Mouse (Mus musculus): ENCODE data around the gene Stx11. TPM values are rescaled to one million over a fixed set of nuclear protein-coding genes. Genes with fewer than 3 reads are reported as not detected.
A peak's percentile ranks its signal among the peaks of the same experiment; 100 is the strongest.

The Stx11 gene
- polyA plus RNA-seq, 1 experiment from 2014 or later, result 2.4 TPM

GRCm38 (mm10) chr10:12947606-12948005 is 16.5 kb downstream of the Stx11 start:
- ATAC-seq (replicated peaks; ENCODE audit: low FRiP score, low read depth) (no peak), DNase-seq (ENCODE audit: low spot score) (no peak)
- H3K27me3 ChIP-seq (ENCODE audit: insufficient read depth, low read length), result no peaks in the 10 kb centered on the region
- no peak overlapping the region for H3K4me2 ChIP-seq (ENCODE audit: low read length)
- 91% methylated on average over 3 of the region's 3 CpGs for WGBS
- TF ChIP-seq CTCF (IDR thresholded peaks at IDR 0.05; ENCODE audit: low read depth), result no peak
- H3K4me3 ChIP-seq (replicated peaks; ENCODE audit: low read depth, low read length), result no peak overlapping the region
- H3K36me3 ChIP-seq (ENCODE audit: insufficient read depth, low read length), result no peaks in the 10 kb centered on the region
- H3K9me3 ChIP-seq (replicated peaks; ENCODE audit: low read length), result no peaks in the 10 kb centered on the region
- H3K9ac ChIP-seq (ENCODE audit: low read depth, low read length), result no peak overlapping the region
- H3K4me1 ChIP-seq (replicated peaks; ENCODE audit: insufficient read depth, low read length), result no peaks in the 10 kb centered on the region
- H3K27ac ChIP-seq, result no peak overlapping the region

DNA sequence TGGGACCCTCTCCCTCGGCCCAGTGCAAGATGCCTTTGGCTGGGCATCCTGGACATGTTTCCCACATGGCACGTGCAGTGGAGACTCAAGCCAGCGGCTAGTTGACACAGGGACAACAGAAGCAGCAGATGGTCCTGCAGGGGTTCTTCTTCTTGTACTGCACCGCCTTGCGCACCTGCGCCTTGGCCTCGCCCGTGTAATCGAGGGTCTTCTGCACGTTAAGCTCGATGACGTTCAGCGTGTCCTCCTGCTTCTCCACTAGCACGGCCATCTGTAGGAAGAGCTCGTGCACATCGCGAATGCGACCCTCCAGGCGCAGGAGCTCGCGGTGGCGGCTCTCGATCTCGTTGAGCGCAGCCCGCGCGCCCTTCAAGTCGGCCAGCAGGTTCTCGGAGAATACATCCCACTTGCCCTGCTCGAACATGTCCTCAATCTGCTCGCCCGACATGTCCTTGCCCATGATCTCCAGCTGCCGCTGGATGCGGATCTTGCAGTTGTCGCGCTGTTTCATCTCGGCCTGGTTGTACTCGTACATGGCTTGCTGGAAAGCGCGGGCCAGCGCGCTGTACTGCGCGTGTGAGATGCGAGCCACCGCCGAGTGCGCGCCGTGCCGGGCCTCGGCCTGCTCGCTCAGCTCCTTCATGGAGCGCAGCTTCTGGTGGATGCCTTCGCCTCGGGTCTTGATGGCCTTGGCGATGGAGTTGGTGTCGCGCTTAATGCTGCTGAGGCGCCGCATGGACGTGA is 22.9 kb downstream of the Stx11 start:
- no peaks in the 10 kb centered on the region for H3K9me3 ChIP-seq (replicated peaks; ENCODE audit: low read length)
- no peak overlapping the region for H3K27ac ChIP-seq
- no peak for TF ChIP-seq CTCF (IDR thresholded peaks at IDR 0.05; ENCODE audit: low read depth)
- 12% methylated on average over 63 of the region's 63 CpGs for WGBS
- peak overlapping the region; percentile 70 for H3K4me2 ChIP-seq (ENCODE audit: low read length)
- H3K36me3 ChIP-seq (ENCODE audit: insufficient read depth, low read length), result no peaks in the 10 kb centered on the region
- peaks cover 8% of the 10 kb centered on the region for H3K27me3 ChIP-seq (ENCODE audit: insufficient read depth, low read length)
- peak overlapping the region; percentile 37 for H3K9ac ChIP-seq (ENCODE audit: low read depth, low read length)
- ATAC-seq (replicated peaks; ENCODE audit: low FRiP score, low read depth) (peak; percentile 54; the same call in 1 of the 2 replicates), DNase-seq (ENCODE audit: low spot score) (peak; percentile 36)
- H3K4me1 ChIP-seq (replicated peaks; ENCODE audit: insufficient read depth, low read length), result peaks cover 8% of the 10 kb centered on the region; the same call in 1 of the 2 replicates
- H3K4me3 ChIP-seq (replicated peaks; ENCODE audit: low read depth, low read length), result peak overlapping the region; percentile 38

GRCm38 (mm10) chr10:12938763-12939162 is 25.3 kb downstream of the Stx11 start:
- ATAC-seq (replicated peaks; ENCODE audit: low FRiP score, low read depth), result no peak
- no peak overlapping the region for H3K4me2 ChIP-seq (ENCODE audit: low read length)
- peaks cover 8% of the 10 kb centered on the region for H3K27me3 ChIP-seq (ENCODE audit: insufficient read depth, low read length)
- no peak for TF ChIP-seq CTCF (IDR thresholded peaks at IDR 0.05; ENCODE audit: low read depth)
- H3K27ac ChIP-seq, result no peak overlapping the region
- no peak overlapping the region for H3K9ac ChIP-seq (ENCODE audit: low read depth, low read length)
- H3K4me1 ChIP-seq (replicated peaks; ENCODE audit: insufficient read depth, low read length), result peaks cover 8% of the 10 kb centered on the region; the same call in 1 of the 2 replicates
- H3K9me3 ChIP-seq (replicated peaks; ENCODE audit: low read length), result no peaks in the 10 kb centered on the region
- WGBS, result 79% methylated on average over 2 of the region's 2 CpGs
- H3K36me3 ChIP-seq (ENCODE audit: insufficient read depth, low read length), result no peaks in the 10 kb centered on the region
- DNase-seq (ENCODE audit: low spot score), result no peak
- H3K4me3 ChIP-seq (replicated peaks; ENCODE audit: low read depth, low read length), result no peak overlapping the region

DNA sequence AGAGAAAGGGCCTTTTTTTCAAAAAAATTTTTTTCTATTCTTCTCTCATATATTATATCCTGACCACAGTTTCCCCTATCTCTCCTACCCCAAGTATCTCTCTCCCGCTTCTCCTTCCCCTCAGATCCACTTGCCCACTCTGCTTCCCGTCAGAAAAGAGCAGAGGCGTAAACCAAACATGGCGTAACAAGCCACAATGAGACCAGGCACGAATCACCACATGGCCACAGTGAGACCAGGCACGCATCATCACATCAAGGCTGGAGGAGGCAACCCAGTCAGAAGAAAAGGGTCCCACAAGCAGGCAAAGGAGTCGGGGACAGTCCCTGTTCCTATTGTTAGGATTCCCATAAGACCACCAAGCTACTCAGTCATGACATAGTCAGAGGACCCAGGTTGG is 28.0 kb downstream of the Stx11 start:
- TF ChIP-seq CTCF (IDR thresholded peaks at IDR 0.05; ENCODE audit: low read depth), result no peak
- ATAC-seq (replicated peaks; ENCODE audit: low FRiP score, low read depth), result no peak

GRCm38 (mm10) chr10:12935575-12935974 is 28.5 kb downstream of the Stx11 start:
- H3K27me3 ChIP-seq (ENCODE audit: insufficient read depth, low read length), result 0 out of 2 replicates have a peak, but pooled peaks cover under 1% of the 10 kb centered on the region
- DNase-seq (ENCODE audit: low spot score) (no peak), ATAC-seq (replicated peaks; ENCODE audit: low FRiP score, low read depth) (no peak)
- TF ChIP-seq CTCF (IDR thresholded peaks at IDR 0.05; ENCODE audit: low read depth), result no peak
- H3K4me2 ChIP-seq (ENCODE audit: low read length), result no peak overlapping the region
- H3K4me1 ChIP-seq (replicated peaks; ENCODE audit: insufficient read depth, low read length), result no peaks in the 10 kb centered on the region
- H3K9me3 ChIP-seq (replicated peaks; ENCODE audit: low read length), result no peaks in the 10 kb centered on the region
- no peak overlapping the region for H3K9ac ChIP-seq (ENCODE audit: low read depth, low read length)
- 87% methylated on average over 5 of the region's 5 CpGs for WGBS
- H3K27ac ChIP-seq, result no peak overlapping the region
- no peaks in the 10 kb centered on the region for H3K36me3 ChIP-seq (ENCODE audit: insufficient read depth, low read length)
- H3K4me3 ChIP-seq (replicated peaks; ENCODE audit: low read depth, low read length), result no peak overlapping the region

More for the DNA sequence above, 28.0 kb downstream of the Stx11 start:
- 84% methylated on average over 7 of the region's 7 CpGs for WGBS
- no peak overlapping the region for H3K4me3 ChIP-seq (replicated peaks; ENCODE audit: low read depth, low read length)
- no peaks in the 10 kb centered on the region for H3K36me3 ChIP-seq (ENCODE audit: insufficient read depth, low read length)
- H3K4me1 ChIP-seq (replicated peaks; ENCODE audit: insufficient read depth, low read length), result peaks cover 2% of the 10 kb centered on the region; the same call in 1 of the 2 replicates
- DNase-seq (ENCODE audit: low spot score), result no peak
- peaks cover 5% of the 10 kb centered on the region for H3K27me3 ChIP-seq (ENCODE audit: insufficient read depth, low read length)
- H3K27ac ChIP-seq, result no peak overlapping the region
- H3K4me2 ChIP-seq (ENCODE audit: low read length), result no peak overlapping the region
- no peak overlapping the region for H3K9ac ChIP-seq (ENCODE audit: low read depth, low read length)
- no peaks in the 10 kb centered on the region for H3K9me3 ChIP-seq (replicated peaks; ENCODE audit: low read length)

GRCm38 (mm10) chr10:12931492-12932400 is 32.4 kb downstream of the Stx11 start:
- no peak for TF ChIP-seq CTCF (IDR thresholded peaks at IDR 0.05; ENCODE audit: low read depth)
- Histone ChIP-seq H3K9ac (ENCODE audit: low read depth, low read length) (no peak overlapping the region), H3K4me3 (replicated peaks; ENCODE audit: low read depth, low read length) (no peak overlapping the region), H3K4me1 (replicated peaks; ENCODE audit: insufficient read depth, low read length) (no peaks in the 10 kb centered on the region), H3K9me3 (replicated peaks; ENCODE audit: low read length) (no peaks in the 10 kb centered on the region), H3K27ac (no peak overlapping the region), H3K27me3 (ENCODE audit: insufficient read depth, low read length) (no peaks in the 10 kb centered on the region), H3K36me3 (ENCODE audit: insufficient read depth, low read length) (no peaks in the 10 kb centered on the region), H3K4me2 (ENCODE audit: low read length) (no peak overlapping the region)
- 58% methylated on average over 10 of the region's 10 CpGs for WGBS
- no peak for ATAC-seq (replicated peaks; ENCODE audit: low FRiP score, low read depth)
- DNase-seq (ENCODE audit: low spot score), result peak; percentile 38

All from kidney, postnatal 0 days (tissue).